Mouse (Mus musculus) liver, adult 2 months (tissue): Measurements from ENCODE around the gene Lasp1.

Experiments used
- CTCF ChIP-seq: fragments of 200-500 bp; IDR thresholded peaks from 2 replicates; pipeline ENCODE4 v1.5.1; 2011; ENCODE audit warnings: low read depth, low read length, control low read depth
- POLR2A ChIP-seq: fragments of 200-500 bp; IDR thresholded peaks from 2 replicates; pipeline ENCODE4 v1.6.1; 2011; ENCODE audit warnings: low read length, control low read depth; ENCODE audit not compliant: insufficient read depth; ENCODE audit errors: extremely low read depth

DNA sequence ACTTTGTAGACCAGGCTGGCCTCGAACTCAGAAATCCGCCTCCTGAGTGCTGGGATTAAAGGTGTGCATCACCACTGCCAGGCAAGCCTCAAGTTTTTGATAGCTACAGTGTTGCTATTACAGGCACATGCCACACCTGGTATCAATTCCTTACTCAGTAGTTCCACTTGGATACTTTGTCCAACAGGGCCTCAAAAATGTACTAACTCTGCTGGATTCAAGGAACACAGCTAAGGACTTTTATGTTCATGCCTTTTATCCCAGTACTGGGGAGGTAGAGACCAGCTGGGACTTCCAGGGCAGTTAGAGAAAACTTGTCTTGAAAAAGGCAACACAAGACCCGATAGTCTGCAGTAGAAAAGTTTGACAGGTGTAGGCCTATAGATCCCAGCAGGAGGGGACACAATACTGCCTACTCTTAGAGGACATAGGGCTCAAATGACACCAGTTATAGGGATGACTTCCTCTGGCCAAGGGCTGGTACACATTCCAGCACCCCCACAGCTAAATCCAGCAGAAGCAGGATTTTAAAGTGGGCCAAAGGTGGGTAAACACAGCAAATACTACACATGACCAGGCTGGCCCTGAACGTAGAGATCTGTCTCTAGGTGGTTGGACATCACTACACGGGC is 22.2 kb upstream of the Lasp1 start:
- TF ChIP-seq CTCF (no peak), POLR2A (no peak)
